Mouse (Mus musculus) heart, embryonic 14.5 days (tissue): ENCODE results near the gene Pccb. TPM values are rescaled to one million over a fixed set of nuclear protein-coding genes. Genes with fewer than 3 reads are reported as not detected.

Source experiments
- ATAC-seq: fragments of 200-750 bp; cut with Nextera tagmentation; 2 replicates; pipeline ENCODE4 v1.8.0; 2017; ENCODE audit warnings: low read depth, moderate TSS enrichment; ENCODE audit not compliant: insufficient number of reproducible peaks, insufficient read depth, low FRiP score
- H3K27ac ChIP-seq, 2 experiments: fragments of 200-500 bp in 1 of 2; fragments of 300-500 bp in 1 of 2; sonication (generic) in 1 of 2; replicated peaks in 1 of 2; 2 replicates each; pipeline ENCODE4 v1.5.1; 2012 to 2014; ENCODE audit warnings: low read depth in 2 of 2, low read length in 2 of 2, control low read depth in 1 of 2, mild to moderate bottlenecking in 1 of 2, mixed read lengths in 1 of 2; ENCODE audit not compliant: control insufficient read depth in 1 of 2, insufficient read depth in 1 of 2
- H3K27me3 ChIP-seq: fragments of 300-500 bp; sonication (generic); 2 replicates; pipeline ENCODE4 v1.6.1; 2014; ENCODE audit warnings: mild to moderate bottlenecking, low read length, control low read depth; ENCODE audit not compliant: control insufficient read depth, insufficient read depth
- H3K36me3 ChIP-seq: fragments of 300-500 bp; sonication (generic); 2 replicates; pipeline ENCODE4 v1.6.1; 2014; ENCODE audit warnings: mild to moderate bottlenecking, control low read depth, low read length, mixed read lengths; ENCODE audit not compliant: control insufficient read depth, insufficient read depth
- H3K4me1 ChIP-seq, 2 experiments: fragments of 200-500 bp in 1 of 2; fragments of 300-500 bp in 1 of 2; sonication (generic) in 1 of 2; 2 replicates each; pipeline ENCODE4 v1.6.1; 2012 to 2014; ENCODE audit warnings: low read length in 2 of 2, control low read depth in 1 of 2, mixed read lengths in 1 of 2; ENCODE audit not compliant: control insufficient read depth in 2 of 2, insufficient read depth in 2 of 2
- H3K4me2 ChIP-seq: fragments of 300-500 bp; sonication (generic); 2 replicates; pipeline ENCODE4 v1.6.1; 2014; ENCODE audit warnings: mild to moderate bottlenecking, low read length
- H3K4me3 ChIP-seq, 2 experiments: fragments of 200-500 bp in 1 of 2; fragments of 300-500 bp in 1 of 2; sonication (generic) in 1 of 2; 2 replicates each; pipeline ENCODE4 v1.5.1; 2012 to 2014; ENCODE audit warnings: low read length in 2 of 2, mild to moderate bottlenecking in 2 of 2, control low read depth in 1 of 2, low read depth in 1 of 2, moderate library complexity in 1 of 2; ENCODE audit not compliant: control insufficient read depth in 1 of 2, insufficient read depth in 1 of 2
- H3K9ac ChIP-seq: fragments of 300-500 bp; sonication (generic); 2 replicates; pipeline ENCODE4 v1.6.1; 2014; ENCODE audit warnings: mild to moderate bottlenecking, low read length
- H3K9me3 ChIP-seq: fragments of 300-500 bp; sonication (generic); 2 replicates; pipeline ENCODE4 v1.6.1; 2016; ENCODE audit warnings: low read length, control low read depth; ENCODE audit not compliant: control insufficient read depth
- WGBS: fragments of 180-500 bp; shearing (Covaris S2); extraction: QIAGEN DNeasy Blood & Tissue Kit; methylation state at CpG from one replicate; pipeline ENCODE4 v1.1.7; 2014; 5-methylcytosine and 5-hydroxymethylcytosine counted together
- polyA plus RNA-seq: library from polyadenylated mRNA; unstranded; fragments of >200 nt; fragmentation: Nextera tagmentation; extraction: Ambion mirVana; gene quantifications from 2 replicates; pipeline ENCODE4 v1.2.1, GENCODE M21; 2014

Gene Pccb
- polyA plus RNA-seq, 1 experiment from 2014 or later: 30.4 TPM

GRCm38 (mm10) chr9:100962903-100963427 is 71.7 kb downstream of the Pccb start:
- Histone ChIP-seq H3K9ac (no peak overlapping the region), H3K4me1 (no peaks in the 10 kb centered on the region), H3K4me2 (no peak overlapping the region), H3K36me3 (peaks cover 16% of the 10 kb centered on the region), H3K4me3 (no peak overlapping the region), H3K27me3 (no peaks in the 10 kb centered on the region), H3K27ac (no peak overlapping the region), H3K9me3 (no peaks in the 10 kb centered on the region)
- no peak for ATAC-seq
- 77% methylated on average over 5 of the region's 5 CpGs for WGBS

GRCm38 (mm10) chr9:100951481-100951880 is 83.2 kb downstream of the Pccb start:
- 29% methylated on average over 4 of the region's 4 CpGs for WGBS
- Histone ChIP-seq H3K36me3 (peaks cover 53% of the 10 kb centered on the region), H3K9me3 (no peaks in the 10 kb centered on the region), H3K4me1 (no peaks in the 10 kb centered on the region), H3K27me3 (no peaks in the 10 kb centered on the region), H3K4me2 (no peak overlapping the region), H3K4me3 (no peak overlapping the region), H3K9ac (no peak overlapping the region), H3K27ac (no peak overlapping the region)
- ATAC-seq: no peak

- no peaks in the 10 kb centered on the region for H3K27me3 ChIP-seq
- H3K4me1 ChIP-seq: no peaks in the 10 kb centered on the region
- H3K27ac ChIP-seq: no peak overlapping the region
- no peak for ATAC-seq
- peaks cover 20% of the 10 kb centered on the region for H3K36me3 ChIP-seq
- no peaks in the 10 kb centered on the region for H3K9me3 ChIP-seq
- no peak overlapping the region for H3K4me3 ChIP-seq
- no peak overlapping the region for H3K4me2 ChIP-seq
- H3K9ac ChIP-seq: no peak overlapping the region
- WGBS: 89% methylated on average over 5 of the region's 5 CpGs
Measured at GRCm38 (mm10) chr9:100944677-100945365, 89.9 kb downstream of the Pccb start.

GRCm38 (mm10) chr9:100942042-100942441 is 92.7 kb downstream of the Pccb start:
- 53% methylated on average over 2 of the region's 2 CpGs for WGBS
- no peak overlapping the region for H3K4me2 ChIP-seq
- H3K4me3 ChIP-seq: no peak overlapping the region

More at GRCm38 (mm10) chr9:100942042-100942441, 92.7 kb downstream of the Pccb start:
- ATAC-seq: no peak
- no peak overlapping the region for H3K27ac ChIP-seq
- no peaks in the 10 kb centered on the region for H3K27me3 ChIP-seq
- no peaks in the 10 kb centered on the region for H3K9me3 ChIP-seq
- H3K4me1 ChIP-seq: no peaks in the 10 kb centered on the region
- H3K9ac ChIP-seq: no peak overlapping the region
- H3K36me3 ChIP-seq: peaks cover 8% of the 10 kb centered on the region

Other genes starting within 250 kb of the Pccb start
- gene Msl2, start 39.2 kb upstream of the Pccb start, polyA plus RNA-seq: 4.2 and 5.3 TPM in 2 replicates
- gene Ppp2r3a, start 216.9 kb upstream of the Pccb start, polyA plus RNA-seq: 107 and 109 TPM in 2 replicates